Mouse (Mus musculus): ENCODE data around the gene Gm11634. TPM values are rescaled to one million over a fixed set of nuclear protein-coding genes. Genes with fewer than 3 reads are reported as not detected.
"Not testable (repeated sequence)": the region's sequence is repeated elsewhere in the genome, so short reads cannot be mapped to it uniquely, and the experiment has no call there.

Gm11634 gene
- total and polyA plus RNA-seq, 2 experiments from 2014 or later, result not detected

- H3K4me3 ChIP-seq (ENCODE audit: low read depth, low read length), result no peak overlapping the region
- TF ChIP-seq CTCF (IDR thresholded peaks at IDR 0.05; ENCODE audit: low read depth), result no peak
- WGBS, result 94% methylated on average over 4 of the region's 4 CpGs
Measured at GRCm38 (mm10) chr11:101639761-101640160, 40.7 kb upstream of the Gm11634 start.

GRCm38 (mm10) chr11:101635660-101636059 is 36.6 kb upstream of the Gm11634 start:
- Histone ChIP-seq H3K4me1 (ENCODE audit: insufficient read depth) (no peaks in the 10 kb centered on the region), H3K9ac (no peak overlapping the region), H3K27me3 (ENCODE audit: insufficient read depth, low read length) (no peaks in the 10 kb centered on the region), H3K27ac (ENCODE audit: low read depth, low read length) (no peak overlapping the region), H3K36me3 (ENCODE audit: insufficient read depth) (no peaks in the 10 kb centered on the region), H3K9me3 (ENCODE audit: low read length) (no peaks in the 10 kb centered on the region), H3K4me2 (ENCODE audit: low read depth) (no peak overlapping the region), H3K4me3 (ENCODE audit: low read depth, low read length) (no peak overlapping the region)
- DNase-seq (no peak), ATAC-seq (no peak)
- no peak for TF ChIP-seq CTCF (IDR thresholded peaks at IDR 0.05; ENCODE audit: low read depth)
- WGBS, result 85% methylated on average over 10 of the region's 10 CpGs

More at GRCm38 (mm10) chr11:101639761-101640160, 40.7 kb upstream of the Gm11634 start:
- H3K9me3 ChIP-seq (ENCODE audit: low read length), result no peaks in the 10 kb centered on the region
- ATAC-seq (no peak), DNase-seq (no peak)
- H3K4me2 ChIP-seq (ENCODE audit: low read depth), result no peak overlapping the region
- H3K27ac ChIP-seq (ENCODE audit: low read depth, low read length), result no peak overlapping the region
- no peaks in the 10 kb centered on the region for H3K36me3 ChIP-seq (ENCODE audit: insufficient read depth)
- H3K27me3 ChIP-seq (ENCODE audit: insufficient read depth, low read length), result no peaks in the 10 kb centered on the region
- no peak overlapping the region for H3K9ac ChIP-seq
- no peaks in the 10 kb centered on the region; the same call in 1 of the 2 replicates for H3K4me1 ChIP-seq (ENCODE audit: insufficient read depth)

- WGBS, result 68% methylated on average over 4 of the region's 5 CpGs
- peak overlapping the region; percentile 92; the same call in 1 of the 2 replicates for H3K4me2 ChIP-seq (ENCODE audit: low read depth)
Measured at GRCm38 (mm10) chr11:101628733-101629417, 29.8 kb upstream of the Gm11634 start.

GRCm38 (mm10) chr11:101627857-101628559 is 29.0 kb upstream of the Gm11634 start:
- no peaks in the 10 kb centered on the region for H3K9me3 ChIP-seq (ENCODE audit: low read length)
- no peak for TF ChIP-seq CTCF (IDR thresholded peaks at IDR 0.05; ENCODE audit: low read depth)
- ATAC-seq (peak; percentile 28), DNase-seq (peak; percentile 93)
- H3K27me3 ChIP-seq (ENCODE audit: insufficient read depth, low read length), result no peaks in the 10 kb centered on the region
- peak overlapping the region; percentile 92 for H3K4me2 ChIP-seq (ENCODE audit: low read depth)
- H3K27ac ChIP-seq (ENCODE audit: low read depth, low read length), result peak overlapping the region; percentile 73
- 2% methylated on average over 33 of the region's 33 CpGs for WGBS
- peak overlapping the region; percentile 54 for H3K4me3 ChIP-seq (ENCODE audit: low read depth, low read length)
- peak overlapping the region; percentile 53 for H3K9ac ChIP-seq
- peaks cover 7% of the 10 kb centered on the region; the same call in 1 of the 2 replicates for H3K4me1 ChIP-seq (ENCODE audit: insufficient read depth)
- no peaks in the 10 kb centered on the region for H3K36me3 ChIP-seq (ENCODE audit: insufficient read depth)

More at GRCm38 (mm10) chr11:101628733-101629417, 29.8 kb upstream of the Gm11634 start:
- not testable (repeated sequence) for H3K27me3 ChIP-seq (ENCODE audit: insufficient read depth, low read length); H3K36me3 ChIP-seq (ENCODE audit: insufficient read depth); H3K27ac ChIP-seq (ENCODE audit: low read depth, low read length); DNase-seq; H3K4me3 ChIP-seq (ENCODE audit: low read depth, low read length); H3K9me3 ChIP-seq (ENCODE audit: low read length); H3K4me1 ChIP-seq (ENCODE audit: insufficient read depth); ATAC-seq
- peak overlapping the region; percentile 53; the same call in 1 of the 2 replicates for H3K9ac ChIP-seq

- Histone ChIP-seq H3K27ac (ENCODE audit: low read depth, low read length) (peak within 1 kb of the TSS; percentile 80), H3K36me3 (ENCODE audit: insufficient read depth) (no peaks in the 10 kb centered on the region), H3K4me3 (ENCODE audit: low read depth, low read length) (peak within 1 kb of the TSS; percentile 54), H3K9ac (peak within 1 kb of the TSS; percentile 54), H3K27me3 (ENCODE audit: insufficient read depth, low read length) (no peaks in the 10 kb centered on the region), H3K4me1 (ENCODE audit: insufficient read depth) (peaks cover 7% of the 10 kb centered on the region; the same call in 1 of the 2 replicates), H3K9me3 (ENCODE audit: low read length) (no peaks in the 10 kb centered on the region), H3K4me2 (ENCODE audit: low read depth) (peak within 1 kb of the TSS; percentile 92)
- 1% methylated on average over 33 of the region's 34 CpGs for WGBS
- peak; percentile 89 for DNase-seq
- TF ChIP-seq CTCF (IDR thresholded peaks at IDR 0.05; ENCODE audit: low read depth), result no peak
- ATAC-seq, result peak; percentile 91
Measured at GRCm38 (mm10) chr11:101626995-101627856, 28.2 kb upstream of the Gm11634 start, which contains the start of gene Rdm1. Gene Rdm1 (plus strand): TSS chr11:101627195.

- DNase-seq (no peak), ATAC-seq (peak; percentile 16; the same call in 1 of the 2 replicates)
- no peak for TF ChIP-seq CTCF (IDR thresholded peaks at IDR 0.05; ENCODE audit: low read depth)
- Histone ChIP-seq H3K9me3 (ENCODE audit: low read length) (no peaks in the 10 kb centered on the region), H3K4me2 (ENCODE audit: low read depth) (peak overlapping the region; percentile 92), H3K4me3 (ENCODE audit: low read depth, low read length) (peak overlapping the region; percentile 38), H3K36me3 (ENCODE audit: insufficient read depth) (no peaks in the 10 kb centered on the region), H3K9ac (peak overlapping the region; percentile 54), H3K4me1 (ENCODE audit: insufficient read depth) (peaks cover 7% of the 10 kb centered on the region; the same call in 1 of the 2 replicates), H3K27me3 (ENCODE audit: insufficient read depth, low read length) (no peaks in the 10 kb centered on the region), H3K27ac (ENCODE audit: low read depth, low read length) (peak overlapping the region; percentile 80)
- 5% methylated on average over 8 of the region's 8 CpGs for WGBS
Measured at GRCm38 (mm10) chr11:101626649-101626994, 27.6 kb upstream of the Gm11634 start.

- not testable (repeated sequence) for ATAC-seq; H3K27me3 ChIP-seq (ENCODE audit: insufficient read depth, low read length); DNase-seq; H3K9me3 ChIP-seq (ENCODE audit: low read length); H3K27ac ChIP-seq (ENCODE audit: low read depth, low read length); H3K4me2 ChIP-seq (ENCODE audit: low read depth); H3K9ac ChIP-seq; H3K4me3 ChIP-seq (ENCODE audit: low read depth, low read length); H3K36me3 ChIP-seq (ENCODE audit: insufficient read depth)
- H3K4me1 ChIP-seq (ENCODE audit: insufficient read depth), result peaks cover 18% of the 10 kb centered on the region
- 86% methylated on average over 11 of the region's 11 CpGs for WGBS
Measured at GRCm38 (mm10) chr11:101620022-101620655, 21.1 kb upstream of the Gm11634 start.

Data from forebrain, postnatal 0 days (tissue).